Mouse (Mus musculus) cerebellum, adult 18-20 months (tissue): ENCODE measurements around the gene Prmt1.

ENCODE experiments used
- DNase-seq, 2 experiments: peaks; one replicate each; pipeline ENCODE4 v3.0.0; 2021

The Prmt1 gene

GRCm38 (mm10) chr7:45012011-45012410 lies 25.6 kb upstream of the Prmt1 start:
- DNase-seq: peak in 1 of 2 experiments; percentile 6

- peak in 1 of 2 experiments; percentile 2 for DNase-seq
Measured at GRCm38 (mm10) chr7:45008411-45008810, 22.0 kb upstream of the Prmt1 start.

GRCm38 (mm10) chr7:45007846-45008245 lies 21.5 kb upstream of the Prmt1 start:
- peak in 1 of 2 experiments; percentile 7 for DNase-seq

- peak in 1 of 2 experiments; percentile 3 for DNase-seq
Measured at GRCm38 (mm10) chr7:45007141-45007540, 20.8 kb upstream of the Prmt1 start.

GRCm38 (mm10) chr7:45006503-45006902 lies 20.1 kb upstream of the Prmt1 start:
- DNase-seq: peak in 1 of 2 experiments; percentile 3

GRCm38 (mm10) chr7:45005321-45005992 lies 19.1 kb upstream of the Prmt1 start:
- peak in 1 of 2 experiments; percentile 3 for DNase-seq

- DNase-seq: peak in 1 of 2 experiments; percentile 3
Measured at GRCm38 (mm10) chr7:45004546-45004945, 18.2 kb upstream of the Prmt1 start.

- no peak for DNase-seq
Measured at GRCm38 (mm10) chr7:45002440-45002839, 16.1 kb upstream of the Prmt1 start.

GRCm38 (mm10) chr7:45000539-45001114 lies 14.3 kb upstream of the Prmt1 start:
- DNase-seq: no peak

GRCm38 (mm10) chr7:44999753-45000152 lies 13.4 kb upstream of the Prmt1 start:
- no peak for DNase-seq

- peak in 1 of 2 experiments; percentile 52 for DNase-seq
Measured at GRCm38 (mm10) chr7:44998501-44998955, 12.2 kb upstream of the Prmt1 start, which contains the start of gene Bcl2l12. TSS of gene Bcl2l12 (minus strand) at chr7:44998712.

- DNase-seq: no peak
Measured at GRCm38 (mm10) chr7:44997940-44998428, 11.6 kb upstream of the Prmt1 start.

GRCm38 (mm10) chr7:44997231-44997939 lies 11.0 kb upstream of the Prmt1 start, which contains the start of gene Irf3:
TSS of gene Irf3 (plus strand) at chr7:44997648.
- peak; percentile 96 to 98 for DNase-seq

GRCm38 (mm10) chr7:44996672-44997071 lies 10.3 kb upstream of the Prmt1 start:
- DNase-seq: no peak

GRCm38 (mm10) chr7:44986879-44987718 lies 731 bp upstream of the Prmt1 start:
- no peak for DNase-seq

GRCm38 (mm10) chr7:44985595-44986191 lies 675 bp downstream of the Prmt1 start:
- DNase-seq: peak; percentile 61 to 66

GRCm38 (mm10) chr7:44984833-44985164 lies 1.6 kb downstream of the Prmt1 start:
- DNase-seq: no peak

GRCm38 (mm10) chr7:44983944-44984832 lies 2.2 kb downstream of the Prmt1 start:
- no peak for DNase-seq

GRCm38 (mm10) chr7:44983085-44983484 lies 3.3 kb downstream of the Prmt1 start:
- DNase-seq: peak; percentile 88 to 89

GRCm38 (mm10) chr7:44981539-44981938 lies 4.8 kb downstream of the Prmt1 start:
- no peak for DNase-seq

- DNase-seq: no peak
Measured at GRCm38 (mm10) chr7:44978300-44978699, 8.1 kb downstream of the Prmt1 start.
